Mouse (Mus musculus) lung, postnatal 25 days (tissue): ENCODE data around the gene Fuom.

Source experiments
- DNase-seq: peaks from one replicate; pipeline ENCODE4 v3.0.0; 2022; ENCODE audit warnings: low spot score

Fuom gene

GRCm38 (mm10) chr7:140101498-140101897 lies 743 bp downstream of the Fuom start:
- DNase-seq = no peak

DNA sequence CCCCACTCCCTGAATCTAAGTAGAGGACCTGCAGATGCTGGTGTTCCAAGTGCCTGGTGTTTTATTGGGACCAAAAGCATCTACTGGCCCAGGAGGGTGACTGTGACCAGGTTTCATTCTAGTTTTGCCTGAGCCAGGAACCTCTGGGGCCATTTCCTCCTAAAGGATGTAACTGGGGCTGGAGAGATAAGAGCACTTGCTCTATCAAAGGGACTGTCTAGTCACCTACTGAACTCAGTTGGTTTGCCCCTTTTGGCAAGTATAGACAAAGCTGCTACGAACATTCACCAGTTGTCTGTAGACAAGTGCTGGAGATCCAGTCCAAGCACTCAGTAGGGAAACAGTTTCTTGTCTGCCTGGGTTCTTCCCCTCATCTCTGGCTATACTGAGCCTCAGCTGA lies 3.8 kb downstream of the Fuom start:
- no peak for DNase-seq

DNA sequence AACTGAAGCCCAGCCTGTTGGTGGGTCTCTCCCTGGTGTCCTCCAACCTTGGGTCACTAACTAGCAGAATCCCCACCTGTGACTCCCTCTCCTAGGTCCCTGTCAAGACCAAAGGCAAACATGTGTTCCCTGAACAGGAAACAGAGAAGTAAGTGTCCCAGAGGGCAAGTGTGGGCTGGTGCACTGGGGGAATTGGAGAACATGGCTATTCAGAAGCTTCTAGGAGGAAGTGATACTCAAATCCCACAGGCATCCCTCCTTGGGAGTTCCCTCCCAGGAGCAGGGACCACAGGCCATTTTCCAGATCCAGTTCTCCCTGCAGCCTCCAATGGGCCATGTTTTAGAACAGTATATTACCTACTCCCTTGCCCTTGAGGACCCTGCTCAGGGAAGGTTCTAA lies 6.2 kb downstream of the Fuom start:
- no peak for DNase-seq

DNA sequence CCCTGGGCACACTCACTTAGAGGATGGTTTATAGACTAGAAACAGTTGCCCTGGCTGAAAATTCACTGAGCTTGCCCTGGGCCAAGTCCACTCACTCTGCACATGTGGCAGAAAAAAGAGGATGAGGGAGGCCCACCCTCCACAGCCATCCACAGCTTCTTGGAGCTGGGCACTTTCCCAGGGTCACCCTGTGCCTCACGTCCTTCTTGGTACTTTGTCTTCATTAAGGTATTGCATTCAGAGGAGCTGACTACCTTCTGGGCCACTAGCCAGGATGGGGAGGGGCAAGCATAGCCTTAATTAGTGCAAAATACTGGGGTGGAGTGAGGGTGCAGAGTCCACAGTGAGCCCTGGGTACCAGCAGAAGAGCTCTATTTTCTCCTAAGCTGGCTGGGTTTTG lies 6.7 kb downstream of the Fuom start:
- no peak for DNase-seq

GRCm38 (mm10) chr7:140094954-140095353 lies 7.3 kb downstream of the Fuom start:
- no peak for DNase-seq

GRCm38 (mm10) chr7:140092924-140093528 lies 9.2 kb downstream of the Fuom start, which contains the start of gene Prap1:
Prap1 (plus strand) TSS chr7:140093395.
- no peak for DNase-seq

- DNase-seq = no peak
Observed at GRCm38 (mm10) chr7:140090601-140091000, 11.6 kb downstream of the Fuom start.

DNA sequence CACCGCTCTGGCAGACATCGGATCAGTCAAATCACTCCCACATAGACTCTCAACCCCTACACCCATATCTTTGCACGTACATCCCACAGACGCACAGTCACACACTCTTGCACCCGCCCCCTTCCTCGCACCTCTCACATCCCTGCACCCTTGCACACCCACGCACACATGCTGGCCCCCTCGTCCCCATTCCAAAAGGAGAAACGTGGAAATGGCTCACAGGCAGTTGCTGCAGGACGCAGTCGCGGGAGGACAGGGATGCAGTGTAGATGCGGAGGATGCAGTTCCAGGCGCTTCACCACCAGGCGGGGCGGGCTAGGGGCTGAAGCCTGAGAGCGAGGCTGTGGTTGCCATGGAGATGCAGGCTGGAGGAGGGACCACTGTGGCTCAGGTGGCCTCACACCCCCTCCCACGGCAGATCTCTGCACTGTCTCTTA lies 20.0 kb downstream of the Fuom start, which contains the start of gene Caly:
Gene Caly, minus strand, starts transcription at position 307 of the 437 bp plus-strand sequence.
- no peak for DNase-seq

GRCm38 (mm10) chr7:140081408-140082241 lies 20.6 kb downstream of the Fuom start:
- DNase-seq = no peak

- DNase-seq = peak; percentile 19
Observed at GRCm38 (mm10) chr7:140080503-140081156, 21.6 kb downstream of the Fuom start.

GRCm38 (mm10) chr7:140078711-140079110 lies 23.5 kb downstream of the Fuom start:
- peak; percentile 49 for DNase-seq

DNA sequence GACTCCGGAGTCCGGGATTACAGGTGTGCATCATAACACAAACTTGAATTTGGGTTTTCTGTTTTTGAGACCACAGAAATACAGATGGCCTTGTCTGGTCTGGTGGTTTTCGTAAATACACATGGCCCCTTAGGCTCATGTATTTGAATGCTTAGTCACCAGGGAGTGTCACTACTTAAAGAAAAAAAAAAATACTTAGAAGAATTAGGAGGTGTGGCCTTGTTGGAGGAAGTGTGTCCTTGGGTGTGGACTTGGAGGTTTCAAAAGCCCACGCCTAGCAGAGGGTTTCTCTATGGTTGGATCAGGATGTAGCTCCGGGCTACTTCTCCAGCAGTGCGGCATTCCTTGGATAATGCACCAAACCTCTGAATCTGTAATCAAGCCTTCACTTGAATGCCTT lies 24.5 kb downstream of the Fuom start:
- DNase-seq = no peak

GRCm38 (mm10) chr7:140070042-140070711 lies 32.1 kb downstream of the Fuom start:
- no peak for DNase-seq

- DNase-seq = no peak
Observed at GRCm38 (mm10) chr7:140067397-140067796, 34.8 kb downstream of the Fuom start.

DNA sequence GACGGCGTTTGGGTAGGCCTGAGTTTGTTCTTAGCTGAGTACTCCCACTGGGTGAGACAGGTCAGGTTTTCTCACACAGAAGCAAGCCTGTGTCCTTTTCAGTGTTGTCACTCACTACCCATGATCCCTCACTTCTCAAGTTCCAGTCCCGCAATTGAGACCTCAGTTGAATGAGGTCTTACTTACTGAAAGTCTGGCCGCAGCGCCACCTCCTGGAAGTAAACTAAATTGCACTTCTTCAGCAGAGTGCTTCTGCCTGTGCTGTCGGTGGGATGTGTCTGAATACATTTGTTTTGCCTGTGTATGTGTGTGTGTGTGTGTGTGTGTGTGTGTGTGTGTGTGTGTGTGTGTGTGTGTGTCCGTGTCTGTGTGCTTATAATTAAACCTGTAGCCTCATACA lies 39.1 kb downstream of the Fuom start:
- DNase-seq = peak; percentile 54

DNA sequence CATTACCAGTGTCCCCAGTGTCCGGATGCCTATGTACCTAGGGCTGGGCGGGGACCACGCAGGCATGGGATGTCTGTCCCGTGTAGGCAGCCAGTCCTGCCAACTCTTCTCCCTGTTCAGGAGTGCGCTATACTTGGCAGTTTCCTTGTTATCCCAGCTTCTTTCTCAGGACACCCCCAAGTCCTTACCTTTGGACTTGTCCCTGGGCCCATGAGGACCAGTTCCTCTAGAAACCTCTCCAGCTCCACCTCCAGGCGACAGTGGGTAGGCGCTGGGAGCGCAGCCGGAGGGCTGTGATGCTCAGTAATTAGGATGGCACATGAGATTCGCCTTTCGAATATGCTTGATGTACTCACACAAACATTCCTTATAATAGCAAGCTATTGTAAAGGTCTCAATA lies 39.9 kb downstream of the Fuom start:
- DNase-seq = no peak

- no peak for DNase-seq
Observed at GRCm38 (mm10) chr7:140061832-140062130, 40.5 kb downstream of the Fuom start.

DNA sequence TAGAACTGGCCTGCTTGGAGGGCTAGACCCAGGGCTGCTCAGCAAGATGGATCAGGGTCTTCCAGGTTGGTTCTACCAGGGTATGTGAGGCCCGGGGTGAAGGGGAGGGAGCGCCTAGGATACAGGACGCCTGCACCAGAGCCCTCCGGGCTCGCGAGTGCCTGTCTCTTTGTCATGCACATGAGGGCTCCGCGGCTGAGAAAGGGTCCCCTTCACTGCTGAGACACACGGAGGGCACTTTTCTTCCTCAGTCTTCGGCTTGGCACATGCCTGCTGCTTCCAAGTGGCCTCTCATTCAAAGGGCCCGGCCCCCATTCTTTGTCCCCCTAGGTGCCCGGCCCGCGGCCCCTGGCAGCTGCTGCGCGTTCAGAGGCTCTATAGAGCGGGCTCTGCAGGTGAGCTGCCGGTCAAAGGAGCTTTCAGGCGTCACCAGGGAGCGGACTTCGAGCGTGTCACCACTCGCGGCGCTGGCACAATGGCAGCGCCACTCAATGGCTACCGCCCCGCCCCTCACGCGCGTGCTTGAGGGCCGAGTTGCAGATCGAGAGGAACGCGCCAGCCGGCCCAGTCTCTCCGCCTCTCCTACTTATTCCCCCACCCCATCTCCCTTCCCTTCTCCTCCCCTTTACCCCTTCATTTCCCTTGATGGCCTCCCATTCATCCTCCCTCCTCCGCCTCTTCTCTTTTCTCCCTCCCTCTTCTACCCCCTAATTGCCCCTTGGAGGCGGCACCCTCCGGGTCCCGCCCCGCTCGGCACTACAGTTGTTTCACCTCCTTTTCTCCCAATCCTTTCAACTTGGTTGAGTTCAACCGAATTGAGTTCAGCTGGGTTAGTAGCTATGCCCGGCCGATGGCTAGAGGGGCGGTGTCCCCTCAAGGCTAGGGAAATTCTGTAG lies 41.1 kb downstream of the Fuom start:
- peak; percentile 28 for DNase-seq

DNA sequence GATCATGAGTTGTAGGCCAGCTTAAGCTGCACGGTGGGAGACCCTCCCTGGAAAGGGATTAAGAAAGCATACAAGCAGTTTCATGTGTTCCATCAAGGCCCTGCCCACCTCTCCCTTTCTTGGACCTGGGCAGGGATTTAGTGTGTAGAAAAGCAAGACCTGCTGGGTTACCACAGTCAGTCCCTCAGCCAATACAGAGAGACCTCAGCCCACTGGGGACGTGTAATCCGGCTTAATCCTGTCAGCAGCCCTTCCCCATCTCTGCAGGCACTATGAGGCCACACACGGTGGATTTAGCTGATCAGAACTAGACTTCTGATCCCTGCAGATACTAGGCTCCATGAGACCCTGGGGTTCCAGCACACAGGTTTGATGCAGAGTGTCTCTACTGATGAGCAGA lies 42.6 kb downstream of the Fuom start:
- no peak for DNase-seq

DNA sequence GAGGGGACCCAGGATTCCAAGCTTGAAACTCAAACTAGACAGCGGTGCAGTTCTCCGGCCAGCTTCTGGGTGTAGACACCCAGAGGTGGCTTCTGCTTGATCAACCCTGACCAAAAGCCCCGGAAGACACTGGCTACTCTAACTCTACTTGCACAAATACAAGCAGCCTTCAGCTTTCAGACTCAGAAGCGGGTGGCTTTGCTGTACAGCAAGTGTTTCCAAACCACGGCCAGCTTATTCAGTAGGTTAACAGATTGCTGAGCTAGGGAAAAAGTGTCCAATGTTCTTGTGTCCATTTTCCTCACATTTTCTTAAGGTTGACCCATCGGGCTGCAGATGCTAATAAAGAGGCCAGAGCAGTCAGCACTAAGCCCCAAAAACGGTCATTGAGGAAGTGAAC lies 43.7 kb downstream of the Fuom start:
- no peak for DNase-seq
